Mouse (Mus musculus) MEL (cell line): ENCODE measurements around the gene Cachd1. TPM values are rescaled to one million over a fixed set of nuclear protein-coding genes. Genes with fewer than 3 reads are reported as not detected.
A peak's percentile ranks its signal among the peaks of the same experiment; 100 is the strongest.

Source experiments
- DNase-seq: peaks from one replicate; pipeline ENCODE4 v3.0.0; 2011; ENCODE audit warnings: low read depth, low spot score
- H3K27ac ChIP-seq: 2 replicates; pipeline ENCODE4 v1.5.1; 2012; ENCODE audit warnings: low read depth, mild to moderate bottlenecking, control low read depth, low read length, moderate library complexity; ENCODE audit not compliant: control insufficient read depth
- H3K27me3 ChIP-seq, 2 experiments: fragments of 150-350 bp in 1 of 2; sonication (generic) in 1 of 2; 2 replicates each; pipeline ENCODE4 v1.6.1; 2012; ENCODE audit warnings: low read length in 2 of 2, mild to moderate bottlenecking in 2 of 2, improper control_type of control experiment in 1 of 2, moderate library complexity in 1 of 2; ENCODE audit not compliant: insufficient read depth in 2 of 2, control insufficient read depth in 1 of 2
- H3K36me3 ChIP-seq, 2 experiments: 2 replicates each; pipeline ENCODE4 v1.6.1; 2012 to 2014; ENCODE audit warnings: low read length in 2 of 2, improper control_type of control experiment in 1 of 2, inconsistent platforms in 1 of 2, mild to moderate bottlenecking in 1 of 2; ENCODE audit not compliant: insufficient read depth in 2 of 2, control insufficient read depth in 1 of 2
- H3K4me1 ChIP-seq, 2 experiments: fragments of 150-350 bp in 1 of 2; sonication (generic) in 1 of 2; 2 replicates each; pipeline ENCODE4 v1.6.1; 2012; ENCODE audit warnings: low read length in 2 of 2, improper control_type of control experiment in 1 of 2, mild to moderate bottlenecking in 1 of 2; ENCODE audit not compliant: insufficient read depth in 2 of 2, control insufficient read depth in 1 of 2
- H3K4me3 ChIP-seq, 2 experiments: fragments of 150-350 bp in 1 of 2; sonication (generic) in 1 of 2; 2 replicates each; pipeline ENCODE4 v1.5.1; 2012; ENCODE audit warnings: low read depth in 2 of 2, low read length in 2 of 2, mild to moderate bottlenecking in 2 of 2, moderate library complexity in 2 of 2, control low read depth in 1 of 2, improper control_type of control experiment in 1 of 2; ENCODE audit not compliant: control insufficient read depth in 1 of 2, insufficient read depth in 1 of 2
- H3K79me2 ChIP-seq: 2 replicates; pipeline ENCODE4 v1.6.1; 2012; ENCODE audit warnings: mild to moderate bottlenecking, low read length, moderate library complexity; ENCODE audit not compliant: control insufficient read depth, poor library complexity, insufficient read depth
- H3K9ac ChIP-seq: 2 replicates; pipeline ENCODE4 v1.6.1; 2012; ENCODE audit warnings: low read depth, mild to moderate bottlenecking, control low read depth, low read length, moderate library complexity; ENCODE audit not compliant: control insufficient read depth, poor library complexity, severe bottlenecking
- H3K9me3 ChIP-seq: fragments of 150-350 bp; sonication (generic); replicated peaks from 2 replicates; pipeline ENCODE4 v1.6.1; 2012; ENCODE audit warnings: mild to moderate bottlenecking, low read length, improper control_type of control experiment, moderate library complexity; ENCODE audit not compliant: insufficient read depth
- BHLHE40 ChIP-seq: IDR thresholded peaks from 2 replicates; pipeline ENCODE4 v1.6.1; 2012; ENCODE audit warnings: low read depth, mild to moderate bottlenecking, inconsistent platforms, low read length, improper control_type of control experiment, borderline replicate concordance
- CHD1 ChIP-seq: IDR thresholded peaks from 2 replicates; pipeline ENCODE4 v1.6.1; 2012; ENCODE audit warnings: low read depth, mild to moderate bottlenecking, inconsistent platforms, low read length, improper control_type of control experiment
- CTCF ChIP-seq, 3 experiments: IDR thresholded peaks in 2 of 3; conservative IDR thresholded peaks in 1 of 3; 2 replicates each; pipeline ENCODE4 v1.5.1; 2011 to 2012; ENCODE audit warnings: low read length in 3 of 3, low read depth in 2 of 3, mild to moderate bottlenecking in 2 of 3, improper control_type of control experiment in 1 of 3, inconsistent platforms in 1 of 3, mixed read lengths in 1 of 3, moderate library complexity in 1 of 3; ENCODE audit not compliant: control insufficient read depth in 1 of 3, insufficient read depth in 1 of 3, poor library complexity in 1 of 3, severe bottlenecking in 1 of 3
- ELF1 ChIP-seq: IDR thresholded peaks from 2 replicates; pipeline ENCODE4 v1.6.1; 2014; ENCODE audit warnings: low read depth, mild to moderate bottlenecking, inconsistent platforms, low read length, improper control_type of control experiment, moderate library complexity
- EP300 ChIP-seq, 2 experiments: IDR thresholded peaks; 2 replicates each; pipeline ENCODE4 v1.6.1; 2011; ENCODE audit warnings: improper control_type of control experiment in 2 of 2, low read length in 2 of 2, low read depth in 1 of 2, mild to moderate bottlenecking in 1 of 2
- GATA1 ChIP-seq: IDR thresholded peaks from 2 replicates; pipeline ENCODE4 v1.6.1; 2011; ENCODE audit warnings: low read depth, low read length, improper control_type of control experiment
- HCFC1 ChIP-seq: IDR thresholded peaks from 2 replicates; pipeline ENCODE4 v1.6.1; 2012; ENCODE audit warnings: low read depth, mild to moderate bottlenecking, inconsistent platforms, low read length, improper control_type of control experiment, moderate library complexity
- JUND ChIP-seq: IDR thresholded peaks from 2 replicates; pipeline ENCODE4 v1.6.1; 2011; ENCODE audit warnings: low read depth, mild to moderate bottlenecking, improper control_type of control experiment, low read length
- MAFK ChIP-seq: IDR thresholded peaks from 2 replicates; pipeline ENCODE4 v1.6.1; 2011; ENCODE audit warnings: low read depth, mild to moderate bottlenecking, low read length, improper control_type of control experiment, borderline replicate concordance
- MAX ChIP-seq: IDR thresholded peaks from 2 replicates; pipeline ENCODE4 v1.6.1; 2011; ENCODE audit warnings: low read length, improper control_type of control experiment
- MAZ ChIP-seq: IDR thresholded peaks from 2 replicates; pipeline ENCODE4 v1.6.1; 2012; ENCODE audit warnings: low read depth, mild to moderate bottlenecking, inconsistent platforms, low read length, improper control_type of control experiment
- MXI1 ChIP-seq: IDR thresholded peaks from 2 replicates; pipeline ENCODE4 v1.6.1; 2011; ENCODE audit warnings: mild to moderate bottlenecking, low read depth, low read length, improper control_type of control experiment
- MYB ChIP-seq: IDR thresholded peaks from 2 replicates; pipeline ENCODE4 v1.6.1; 2011; ENCODE audit warnings: mild to moderate bottlenecking, low read depth, low read length, improper control_type of control experiment
- NRF1 ChIP-seq: IDR thresholded peaks from 2 replicates; pipeline ENCODE4 v1.6.1; 2014; ENCODE audit warnings: low read depth, mild to moderate bottlenecking, inconsistent platforms, low read length, improper control_type of control experiment, moderate library complexity; ENCODE audit not compliant: poor library complexity, insufficient read depth, severe bottlenecking
- POLR2A ChIP-seq, 2 experiments: IDR thresholded peaks; 2 replicates each; pipeline ENCODE4 v1.6.1; 2011 to 2012; ENCODE audit warnings: low read length in 2 of 2, mild to moderate bottlenecking in 2 of 2, control low read depth in 1 of 2, improper control_type of control experiment in 1 of 2, low read depth in 1 of 2, moderate library complexity in 1 of 2; ENCODE audit not compliant: control insufficient read depth in 1 of 2, insufficient read depth in 1 of 2, poor library complexity in 1 of 2
- POLR2AphosphoS2 ChIP-seq: IDR thresholded peaks from 2 replicates; pipeline ENCODE4 v1.6.1; 2011; ENCODE audit warnings: low read length, improper control_type of control experiment
- POLR2AphosphoS5 ChIP-seq: IDR thresholded peaks from 2 replicates; pipeline ENCODE4 v1.6.1; 2012; ENCODE audit warnings: low read depth, borderline replicate concordance, mild to moderate bottlenecking, inconsistent platforms, low read length, moderate library complexity, mixed read lengths
- RAD21 ChIP-seq: IDR thresholded peaks from 2 replicates; pipeline ENCODE4 v1.6.1; 2011; ENCODE audit warnings: mild to moderate bottlenecking, low read depth, low read length, improper control_type of control experiment
- RCOR1 ChIP-seq: IDR thresholded peaks from 2 replicates; pipeline ENCODE4 v1.6.1; 2012; ENCODE audit warnings: low read depth, mild to moderate bottlenecking, inconsistent platforms, low read length, improper control_type of control experiment
- SMC3 ChIP-seq: IDR thresholded peaks from 2 replicates; pipeline ENCODE4 v1.6.1; 2011; ENCODE audit warnings: low read depth, low read length, improper control_type of control experiment
- UBTF ChIP-seq: IDR thresholded peaks from 2 replicates; pipeline ENCODE4 v1.6.1; 2012; ENCODE audit warnings: low read depth, mild to moderate bottlenecking, inconsistent platforms, low read length, improper control_type of control experiment, moderate library complexity, borderline replicate concordance; ENCODE audit not compliant: insufficient read depth
- ZMIZ1 ChIP-seq: IDR thresholded peaks from 2 replicates; pipeline ENCODE4 v1.6.1; 2012; ENCODE audit warnings: low read depth, mild to moderate bottlenecking, inconsistent platforms, low read length, improper control_type of control experiment, moderate library complexity
- ZNF384 ChIP-seq: IDR thresholded peaks from 2 replicates; pipeline ENCODE4 v1.6.1; 2012; ENCODE audit warnings: low read depth, mild to moderate bottlenecking, inconsistent platforms, low read length, improper control_type of control experiment
- polyA plus RNA-seq, 2 experiments: library from polyadenylated mRNA; stranded (reverse) in 1 of 2; unstranded in 1 of 2; fragments of >175 nt in 1 of 2; fragments of >200 nt in 1 of 2; gene quantifications; 2 replicates each; pipeline versions ENCODE4 v1.2.1 to v1.2.4; 2012; ENCODE audit warnings: low replicate concordance in 2 of 2, low read depth in 1 of 2; ENCODE audit not compliant: insufficient read length in 2 of 2, insufficient read depth in 1 of 2, missing spikeins in 1 of 2
- total RNA-seq: library from RNA; depleted of rRNA; stranded (reverse); fragments of 300-350 nt; gene quantifications from 2 replicates; pipeline ENCODE4 v1.2.3, GENCODE M21; 2012

Cachd1 gene
- total and polyA plus RNA-seq, 3 experiments = 4.0 to 15.8 TPM; not detected in 1

GRCm38 (mm10) chr4:100994442-100995255 is 218.2 kb downstream of the Cachd1 start (continued):
- TF ChIP-seq MYB (peak; percentile 84), POLR2AphosphoS5 (no peak), ZNF384 (no peak), HCFC1 (peak; percentile 62; the same call in 1 of the 2 replicates)

GRCm38 (mm10) chr4:100995617-100996016 is 219.1 kb downstream of the Cachd1 start:
- peaks cover 3% of the 10 kb centered on the region for H3K79me2 ChIP-seq
- no peaks in the 10 kb centered on the region for H3K27me3 ChIP-seq
- H3K27ac ChIP-seq = no peak overlapping the region
- no peak for TF ChIP-seq POLR2A (IDR thresholded peaks at IDR 0.05; ENCODE audit: control insufficient read depth in 1 of 2, insufficient read depth in 1 of 2, low read depth in 1 of 2, low read length in 2 of 2, poor library complexity in 1 of 2)
- TF ChIP-seq NRF1 = no peak
- no peak for TF ChIP-seq MXI1
- no peak for TF ChIP-seq MAZ
- no peak for TF ChIP-seq CHD1
- no peak for TF ChIP-seq POLR2AphosphoS2
- TF ChIP-seq MAX = no peak
- no peak for TF ChIP-seq MAFK
- TF ChIP-seq ELF1 = no peak
- TF ChIP-seq SMC3 = no peak
- TF ChIP-seq UBTF = no peak
- TF ChIP-seq RAD21 = no peak
- TF ChIP-seq JUND = no peak
- TF ChIP-seq ZMIZ1 = no peak
- no peak for TF ChIP-seq GATA1
- TF ChIP-seq RCOR1 = no peak
- no peak for TF ChIP-seq BHLHE40
- no peak for TF ChIP-seq EP300 (IDR thresholded peaks at IDR 0.05; ENCODE audit: low read depth in 1 of 2, low read length in 2 of 2)
- TF ChIP-seq CTCF (IDR thresholded peaks at IDR 0.05 in 2 of 3, conservative IDR thresholded peaks at IDR 0.05 in 1 of 3; ENCODE audit: control insufficient read depth in 1 of 3, insufficient read depth in 1 of 3, low read depth in 2 of 3, low read length in 3 of 3, poor library complexity in 1 of 3, severe bottlenecking in 1 of 3) = no peak
- H3K4me3 ChIP-seq = no peak overlapping the region
- DNase-seq = no peak
- H3K36me3 ChIP-seq = peaks cover 0 to 10% of the 10 kb centered on the region in 2 experiments; a peak in 2 of 4 replicates
- H3K4me1 ChIP-seq = peaks cover 9 to 16% of the 10 kb centered on the region in 2 experiments
- no peaks in the 10 kb centered on the region for H3K9me3 ChIP-seq
- no peak overlapping the region for H3K9ac ChIP-seq
